Mouse (Mus musculus): ENCODE results near the gene Gm3526. TPM values are rescaled to one million over a fixed set of nuclear protein-coding genes. Genes with fewer than 3 reads are reported as not detected.
"Not testable (repeated sequence)": the region's sequence is repeated elsewhere in the genome, so short reads cannot be mapped to it uniquely, and the experiment has no call there.

Gm3526 gene
- not detected in 2 replicates for polyA plus RNA-seq (2016; fragmentation: Nextera tagmentation; extraction: Ambion mirVana)

GRCm38 (mm10) chr14:5260480-5260879, at the start of gene Gm3526:
Gene Gm3526, minus strand, starts transcription at chr14:5260580.
- not testable (repeated sequence) for H3K9me3 ChIP-seq (replicated peaks); H3K27me3 ChIP-seq (ENCODE audit: low read depth, poor library complexity, severe bottlenecking); H3K27ac ChIP-seq; H3K4me1 ChIP-seq; DNase-seq (ENCODE audit: low spot score); H3K36me3 ChIP-seq; H3K4me3 ChIP-seq
- WGBS, result no CpG with 5 or more reads among the region's 1 CpGs

Other genes starting within 250 kb of the Gm3526 start
- not detected in 2 replicates for gene Gm3298, start 244.7 kb downstream of the Gm3526 start, polyA plus RNA-seq (2016; fragmentation: Nextera tagmentation; extraction: Ambion mirVana)
- gene 4930555G01Rik, start 210.0 kb downstream of the Gm3526 start, polyA plus RNA-seq (2016; fragmentation: Nextera tagmentation; extraction: Ambion mirVana), result not detected in 2 replicates
- gene Gm8281, start 189.5 kb downstream of the Gm3526 start, polyA plus RNA-seq (2016; fragmentation: Nextera tagmentation; extraction: Ambion mirVana), result 1.1 and 1.6 TPM in 2 replicates
- gene Gm8279, start 129.1 kb downstream of the Gm3526 start, polyA plus RNA-seq (2016; fragmentation: Nextera tagmentation; extraction: Ambion mirVana), result not detected in 2 replicates
- gene Gm3317, start 96.0 kb downstream of the Gm3526 start, polyA plus RNA-seq (2016; fragmentation: Nextera tagmentation; extraction: Ambion mirVana), result not detected in 2 replicates
- gene Gm8271, start 74.8 kb downstream of the Gm3526 start, polyA plus RNA-seq (2016; fragmentation: Nextera tagmentation; extraction: Ambion mirVana), result not detected in 2 replicates
- gene Gm3542, start 74.3 kb upstream of the Gm3526 start, polyA plus RNA-seq (2016; fragmentation: Nextera tagmentation; extraction: Ambion mirVana), result not detected in 2 replicates
- not detected in 2 replicates for gene Gm3500, start 128.5 kb upstream of the Gm3526 start, polyA plus RNA-seq (2016; fragmentation: Nextera tagmentation; extraction: Ambion mirVana)
- 0.54 and 0.63 TPM in 2 replicates for gene Gm3194, start 194.9 kb upstream of the Gm3526 start, polyA plus RNA-seq (2016; fragmentation: Nextera tagmentation; extraction: Ambion mirVana)
- gene Gm8246, start 217.2 kb upstream of the Gm3526 start, polyA plus RNA-seq (2016; fragmentation: Nextera tagmentation; extraction: Ambion mirVana), result not detected in 2 replicates
- not detected in 2 replicates for gene Gm3187, start 223.6 kb upstream of the Gm3526 start, polyA plus RNA-seq (2016; fragmentation: Nextera tagmentation; extraction: Ambion mirVana)
- gene Gm3488, start 241.1 kb upstream of the Gm3526 start, polyA plus RNA-seq (2016; fragmentation: Nextera tagmentation; extraction: Ambion mirVana), result 0.94 and 1.1 TPM in 2 replicates

Data from limb, embryonic 10.5 days (tissue).